Mouse (Mus musculus) myocyte (in vitro differentiated cells): ENCODE data around the gene Arhgap31.

Source experiments
- CEBPB ChIP-seq: IDR thresholded peaks from 2 replicates; pipeline ENCODE4 v1.6.1; 2011; ENCODE audit warnings: mild to moderate bottlenecking, moderate library complexity; ENCODE audit not compliant: poor library complexity, insufficient read depth, severe bottlenecking
- E2F4 ChIP-seq: IDR thresholded peaks from one replicate; pipeline ENCODE4 v1.6.1; 2011; ENCODE audit warnings: mild to moderate bottlenecking, control low read depth, moderate library complexity; ENCODE audit not compliant: insufficient read depth
- MYOD1 ChIP-seq, 3 experiments: IDR thresholded peaks; one replicate each; pipeline ENCODE4 v1.6.1; 2011; ENCODE audit warnings: control low read depth in 2 of 3, low read depth in 2 of 3, mild to moderate bottlenecking in 2 of 3, moderate library complexity in 1 of 3; ENCODE audit not compliant: insufficient read length in 2 of 3, control insufficient read depth in 1 of 3
- POLR2A ChIP-seq: IDR thresholded peaks from one replicate; pipeline ENCODE4 v1.6.1; 2011; ENCODE audit warnings: low read depth, mild to moderate bottlenecking, control low read depth, moderate library complexity; ENCODE audit not compliant: insufficient read length
- POLR2AphosphoS2 ChIP-seq: IDR thresholded peaks from one replicate; pipeline ENCODE4 v1.6.1; 2011; ENCODE audit warnings: low read depth, control low read depth; ENCODE audit not compliant: insufficient read length
- REST ChIP-seq: IDR thresholded peaks from one replicate; pipeline ENCODE4 v1.6.1; 2011; ENCODE audit warnings: mild to moderate bottlenecking, control low read depth, moderate library complexity; ENCODE audit not compliant: insufficient read depth, insufficient read length
- SRF ChIP-seq: IDR thresholded peaks from one replicate; pipeline ENCODE4 v1.6.1; 2011; ENCODE audit warnings: low read depth; ENCODE audit not compliant: control insufficient read depth, insufficient read length
- TCF12 ChIP-seq: IDR thresholded peaks from one replicate; pipeline ENCODE4 v1.6.1; 2011; ENCODE audit warnings: mild to moderate bottlenecking, control low read depth; ENCODE audit not compliant: poor library complexity, insufficient read depth, severe bottlenecking
- TCF3 ChIP-seq: IDR thresholded peaks from one replicate; pipeline ENCODE4 v1.6.1; 2011; ENCODE audit warnings: low read depth, control low read depth; ENCODE audit not compliant: insufficient read length
- USF1 ChIP-seq: IDR thresholded peaks from one replicate; pipeline ENCODE4 v1.6.1; 2011; ENCODE audit warnings: low read depth, mild to moderate bottlenecking, control low read depth, moderate library complexity

DNA sequence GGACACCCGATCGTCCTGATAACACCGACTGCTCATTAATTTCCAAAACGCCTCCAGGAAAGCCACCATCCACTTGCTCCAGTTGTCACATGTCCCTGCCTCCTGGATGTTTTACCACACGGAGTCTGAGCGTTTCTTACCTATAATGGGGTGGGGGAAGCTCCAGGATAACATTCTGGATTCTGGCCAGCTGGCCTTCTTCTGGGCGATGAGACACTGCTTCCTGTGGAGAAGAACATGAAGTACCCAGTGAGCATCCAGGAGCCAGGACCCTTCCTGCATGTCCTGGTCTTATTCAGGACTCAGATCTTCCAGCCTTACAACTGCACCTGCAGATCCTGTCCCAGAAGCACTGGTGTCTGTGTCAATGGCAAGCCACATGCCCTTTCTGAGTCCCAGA is 87.7 kb downstream of the Arhgap31 start:
- no peak for TF ChIP-seq CEBPB
- no peak for TF ChIP-seq POLR2A
- no peak for TF ChIP-seq POLR2AphosphoS2
- TF ChIP-seq USF1, result no peak
- TF ChIP-seq MYOD1 (IDR thresholded peaks at IDR 0.05; ENCODE audit: control insufficient read depth in 1 of 3, insufficient read length in 2 of 3, low read depth in 2 of 3), result no peak
- no peak for TF ChIP-seq SRF
- no peak for TF ChIP-seq TCF12
- no peak for TF ChIP-seq E2F4
- no peak for TF ChIP-seq REST
- no peak for TF ChIP-seq TCF3
